Mouse (Mus musculus): ENCODE data around the gene 4632433K11Rik.

The 4632433K11Rik gene

GRCm38 (mm10) chr7:5020000-5020681, 13.8 kb upstream of the 4632433K11Rik start, which contains the start of the genes Zfp865 and Ccdc106:
Gene Zfp865, plus strand, starts transcription at chr7:5020376.
Gene Ccdc106, plus strand, starts transcription at chr7:5020553.
- peak; percentile 99 to 100 for DNase-seq (ENCODE audit: low spot score in 2 of 2)

DNA sequence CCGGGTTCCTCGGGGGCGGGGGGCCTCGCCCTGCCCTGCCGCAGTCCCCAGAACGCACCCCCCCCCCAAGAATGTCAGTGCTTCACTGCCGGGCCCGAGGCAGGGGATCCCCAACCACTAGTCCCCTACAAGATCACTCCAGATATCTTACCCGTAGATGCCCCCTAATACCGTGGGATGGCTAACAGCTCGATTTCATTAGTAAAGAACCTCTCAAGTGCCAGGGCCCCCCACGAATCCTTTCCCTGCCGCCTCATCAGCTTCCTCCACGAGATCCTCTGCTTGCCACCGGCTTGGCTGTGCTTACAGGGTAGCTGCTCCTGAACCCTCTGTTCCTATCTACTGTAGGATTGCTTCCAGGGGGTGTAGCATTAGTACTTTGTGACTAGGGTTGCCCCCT, 13.2 kb upstream of the 4632433K11Rik start:
- no peak for DNase-seq (ENCODE audit: low spot score in 2 of 2)

GRCm38 (mm10) chr7:5021197-5021596, 12.7 kb upstream of the 4632433K11Rik start:
- no peak for DNase-seq (ENCODE audit: low spot score in 2 of 2)

DNA sequence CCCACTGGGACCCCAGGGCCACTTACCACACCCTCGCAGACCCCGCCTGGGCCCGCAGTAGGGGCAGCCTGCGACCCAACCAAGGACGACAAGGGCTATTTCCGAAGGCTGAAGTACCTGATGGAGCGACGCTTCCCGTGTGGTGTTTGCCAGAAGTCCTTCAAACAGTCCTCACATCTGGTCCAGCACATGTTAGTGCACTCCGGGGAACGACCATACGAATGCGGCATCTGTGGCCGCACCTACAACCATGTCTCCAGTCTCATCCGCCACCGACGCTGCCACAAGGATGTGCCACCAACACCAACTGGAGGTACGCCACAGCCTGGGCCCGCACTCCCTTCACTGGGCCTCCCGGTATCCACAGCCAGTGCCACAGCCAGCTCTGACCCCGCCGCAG, 4.4 kb upstream of the 4632433K11Rik start:
- no peak for DNase-seq (ENCODE audit: low spot score in 2 of 2)

- DNase-seq (ENCODE audit: low spot score in 2 of 2) = no peak
These were observed 4.0 kb upstream of the 4632433K11Rik start for GRCm38 (mm10) chr7:5029946-5030345.

DNA sequence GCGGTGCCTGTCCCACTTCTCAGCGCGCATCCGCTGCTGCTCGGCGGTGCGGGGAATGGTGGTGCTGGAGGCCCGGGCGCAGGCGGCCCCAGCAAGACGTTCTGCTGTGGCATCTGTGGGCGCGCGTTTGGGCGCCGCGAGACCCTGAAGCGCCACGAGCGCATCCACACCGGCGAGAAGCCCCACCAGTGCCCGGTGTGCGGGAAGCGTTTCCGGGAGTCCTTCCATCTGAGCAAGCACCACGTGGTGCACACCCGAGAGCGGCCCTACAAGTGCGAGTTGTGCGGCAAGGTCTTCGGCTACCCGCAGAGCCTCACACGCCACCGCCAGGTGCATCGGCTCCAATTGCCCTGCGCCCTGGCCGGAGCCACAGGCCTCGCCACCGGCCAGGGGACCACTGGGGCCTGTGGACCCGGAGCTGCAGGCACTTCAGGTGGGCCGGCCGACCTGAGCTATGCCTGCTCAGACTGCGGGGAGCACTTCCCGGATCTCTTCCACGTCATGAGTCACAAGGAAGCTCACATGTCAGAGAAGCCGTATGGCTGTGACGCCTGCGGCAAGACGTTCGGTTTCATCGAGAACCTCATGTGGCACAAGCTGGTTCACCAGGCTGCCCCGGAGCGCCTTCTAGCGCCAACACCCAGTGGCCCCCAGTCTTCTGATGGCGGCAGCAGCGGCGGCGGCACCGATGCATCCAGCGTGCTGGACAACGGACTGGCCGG, 3.2 kb upstream of the 4632433K11Rik start:
- DNase-seq (ENCODE audit: low spot score in 2 of 2) = no peak

DNA sequence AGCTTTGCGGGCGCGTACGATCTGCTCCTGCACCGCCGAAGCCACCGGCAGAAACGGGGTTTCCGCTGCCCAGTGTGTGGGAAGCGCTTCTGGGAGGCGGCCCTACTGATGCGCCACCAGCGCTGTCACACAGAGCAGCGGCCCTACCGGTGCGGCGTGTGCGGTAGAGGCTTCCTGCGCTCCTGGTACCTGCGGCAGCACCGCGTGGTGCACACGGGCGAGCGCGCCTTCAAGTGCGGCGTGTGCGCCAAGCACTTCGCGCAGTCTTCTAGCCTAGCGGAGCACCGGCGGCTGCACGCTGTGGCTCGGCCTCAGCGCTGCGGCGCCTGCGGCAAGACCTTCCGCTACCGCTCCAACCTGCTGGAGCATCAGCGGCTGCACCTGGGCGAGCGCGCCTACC, 2.4 kb upstream of the 4632433K11Rik start:
- DNase-seq (ENCODE audit: low spot score in 2 of 2) = no peak

GRCm38 (mm10) chr7:5035628-5036027, 1.7 kb downstream of the 4632433K11Rik start:
- no peak for DNase-seq (ENCODE audit: low spot score in 2 of 2)

GRCm38 (mm10) chr7:5036136-5036535, 2.2 kb downstream of the 4632433K11Rik start:
- DNase-seq (ENCODE audit: low spot score in 2 of 2) = no peak

- DNase-seq (ENCODE audit: low spot score in 2 of 2) = no peak
These were observed 3.1 kb downstream of the 4632433K11Rik start for GRCm38 (mm10) chr7:5037026-5037425.

DNA sequence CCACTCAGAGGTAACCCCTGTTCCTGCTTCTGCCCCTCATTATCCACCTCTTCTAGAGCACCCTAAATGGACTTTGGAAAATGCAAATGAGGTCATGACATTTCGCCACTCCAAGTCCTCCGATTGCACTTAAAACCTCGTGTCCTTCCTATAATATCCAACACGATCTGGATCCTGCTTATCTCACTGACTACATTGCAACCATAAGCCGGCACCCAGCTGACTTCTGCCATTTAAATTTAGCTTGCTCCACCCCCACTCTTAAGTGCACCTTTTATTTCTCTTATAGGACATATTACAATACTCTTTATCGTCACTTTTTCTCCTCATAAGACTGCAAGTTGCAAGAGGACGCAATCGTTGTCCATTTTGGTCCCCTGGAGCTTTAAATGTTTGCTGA, 3.5 kb downstream of the 4632433K11Rik start:
- no peak for DNase-seq (ENCODE audit: low spot score in 2 of 2)

GRCm38 (mm10) chr7:5038109-5038732, 4.3 kb downstream of the 4632433K11Rik start, which contains the start of gene Zfp784:
Gene Zfp784, minus strand, starts transcription at chr7:5038446.
- peak; percentile 87 to 93 for DNase-seq (ENCODE audit: low spot score in 2 of 2)

DNA sequence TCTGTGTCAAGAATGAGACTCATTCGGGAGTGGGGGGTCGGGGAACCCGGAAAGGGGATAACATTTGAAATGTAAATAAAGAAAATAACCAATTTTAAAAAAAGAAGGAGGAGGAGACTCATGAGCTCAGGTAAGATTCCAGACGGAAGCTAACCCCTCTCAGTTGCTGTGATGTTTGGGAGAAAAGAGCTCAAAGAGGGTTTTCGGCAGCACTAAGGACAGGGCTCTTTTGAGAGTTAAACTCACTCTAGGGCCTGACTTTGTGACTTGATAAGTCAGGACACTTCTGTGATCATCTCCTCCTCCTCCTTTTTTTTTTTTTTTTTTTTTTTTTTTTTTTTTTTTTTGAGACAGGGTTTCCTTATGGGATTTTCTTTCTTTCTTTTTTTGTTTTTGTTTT, 5.0 kb downstream of the 4632433K11Rik start:
- no peak for DNase-seq (ENCODE audit: low spot score in 2 of 2)

DNA sequence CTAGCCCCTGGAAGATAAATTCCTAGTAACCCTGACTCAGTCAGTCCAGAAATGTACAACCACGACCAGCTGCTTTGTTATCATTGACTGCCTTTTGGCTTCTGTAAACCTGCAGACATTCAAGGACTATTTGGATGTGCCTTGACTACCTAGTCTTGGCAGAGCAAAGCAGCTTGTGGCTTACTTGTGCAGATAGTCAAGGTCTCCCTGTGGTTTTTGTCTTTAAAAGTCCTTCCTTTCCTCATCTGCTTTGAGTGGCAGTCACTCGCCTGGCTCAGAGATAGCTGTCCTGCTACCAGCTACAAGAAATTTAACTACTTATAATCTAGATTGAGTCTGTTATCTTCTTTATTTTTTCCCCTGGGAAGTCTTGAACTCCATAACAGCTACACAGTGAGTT, 11.1 kb downstream of the 4632433K11Rik start:
- no peak for DNase-seq (ENCODE audit: low spot score in 2 of 2)

DNA sequence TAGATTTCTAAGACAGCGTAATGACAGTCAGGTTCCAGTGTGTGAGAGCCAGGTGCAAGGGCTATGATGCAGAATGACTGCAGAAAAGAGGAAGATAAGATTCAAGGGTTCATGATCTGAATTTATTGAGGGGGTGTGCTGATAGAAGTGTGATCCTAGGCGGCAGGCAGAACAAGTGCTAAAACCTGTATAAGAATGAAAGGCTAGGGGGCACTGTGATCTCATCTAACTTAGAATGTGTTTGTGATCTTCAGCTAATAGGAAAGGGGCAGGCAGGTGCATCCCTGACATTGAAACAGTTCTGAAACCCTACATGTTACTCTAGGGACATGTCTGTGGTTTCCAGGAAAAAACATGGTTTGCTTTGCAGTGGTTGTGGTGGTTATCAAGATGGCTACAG, 12.2 kb downstream of the 4632433K11Rik start:
- no peak for DNase-seq (ENCODE audit: low spot score in 2 of 2)

GRCm38 (mm10) chr7:5047313-5047712, 13.4 kb downstream of the 4632433K11Rik start:
- DNase-seq (ENCODE audit: low spot score in 2 of 2) = no peak

- peak; percentile 70 to 76 for DNase-seq (ENCODE audit: low spot score in 2 of 2)
These were observed 17.6 kb downstream of the 4632433K11Rik start, which contains the start of gene Zfp580 for GRCm38 (mm10) chr7:5051193-5052192. Gene Zfp580, plus strand, starts transcription at chr7:5051538.

GRCm38 (mm10) chr7:5052438-5052837, 18.5 kb downstream of the 4632433K11Rik start:
- DNase-seq (ENCODE audit: low spot score in 2 of 2) = no peak

DNA sequence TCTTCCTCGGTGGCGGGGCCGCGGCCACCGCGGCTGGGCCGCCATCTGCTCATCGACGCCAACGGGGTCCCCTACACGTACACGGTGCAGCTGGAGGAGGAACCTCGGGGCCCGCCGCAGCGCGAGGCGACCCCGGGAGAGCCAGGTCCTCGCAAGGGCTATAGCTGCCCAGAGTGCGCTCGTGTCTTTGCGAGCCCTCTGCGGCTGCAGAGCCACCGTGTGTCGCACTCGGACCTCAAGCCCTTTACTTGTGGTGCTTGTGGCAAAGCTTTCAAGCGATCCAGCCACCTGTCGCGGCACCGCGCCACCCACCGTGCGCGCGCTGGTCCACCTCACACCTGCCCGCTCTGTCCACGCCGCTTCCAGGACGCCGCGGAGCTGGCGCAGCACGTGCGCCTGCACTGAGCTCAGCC, 19.0 kb downstream of the 4632433K11Rik start:
- DNase-seq (ENCODE audit: low spot score in 2 of 2) = no peak

DNA sequence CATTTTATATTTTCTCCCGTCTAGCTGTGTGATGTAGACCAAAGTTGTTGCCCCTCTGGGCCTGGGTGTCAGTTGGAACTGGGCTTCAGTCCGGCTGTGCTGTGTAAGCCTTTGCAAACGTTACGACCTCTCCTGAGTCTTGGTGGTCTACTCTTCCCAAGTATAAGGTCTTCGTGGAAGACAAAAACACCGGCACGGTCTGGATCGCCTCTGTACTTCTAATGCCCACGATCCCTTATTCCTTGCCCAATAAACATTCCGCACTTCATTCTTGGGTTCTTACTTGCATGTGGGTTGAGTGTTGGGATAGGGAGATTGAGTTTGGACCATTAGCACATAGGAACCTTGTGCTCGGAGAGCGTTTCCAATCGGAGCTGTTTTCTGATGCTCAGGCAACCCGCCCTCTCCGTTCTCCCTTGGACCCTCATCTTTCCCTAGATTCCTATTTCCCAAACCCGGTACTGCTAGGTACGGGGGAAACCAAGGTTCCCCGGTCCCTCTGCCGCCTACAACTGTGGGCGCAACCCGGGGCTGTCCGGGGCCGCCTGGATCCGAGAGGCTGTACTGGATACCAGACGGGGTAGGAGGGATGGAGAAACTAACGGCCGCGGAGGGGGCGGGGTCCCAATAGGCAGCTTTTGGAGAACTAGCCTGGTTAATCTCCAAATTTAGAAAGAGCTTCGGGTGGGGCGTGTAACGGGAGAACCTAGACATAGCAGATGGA, 19.7 kb downstream of the 4632433K11Rik start:
- peak in 1 of 2 experiments; percentile 51 for DNase-seq (ENCODE audit: low spot score in 2 of 2)
